Mouse (Mus musculus): ENCODE data around the gene Tmed4. TPM values are rescaled to one million over a fixed set of nuclear protein-coding genes. Genes with fewer than 3 reads are reported as not detected.

Tmed4 gene
- polyA plus RNA-seq, 1 experiment from 2014 or later = 119 TPM

DNA sequence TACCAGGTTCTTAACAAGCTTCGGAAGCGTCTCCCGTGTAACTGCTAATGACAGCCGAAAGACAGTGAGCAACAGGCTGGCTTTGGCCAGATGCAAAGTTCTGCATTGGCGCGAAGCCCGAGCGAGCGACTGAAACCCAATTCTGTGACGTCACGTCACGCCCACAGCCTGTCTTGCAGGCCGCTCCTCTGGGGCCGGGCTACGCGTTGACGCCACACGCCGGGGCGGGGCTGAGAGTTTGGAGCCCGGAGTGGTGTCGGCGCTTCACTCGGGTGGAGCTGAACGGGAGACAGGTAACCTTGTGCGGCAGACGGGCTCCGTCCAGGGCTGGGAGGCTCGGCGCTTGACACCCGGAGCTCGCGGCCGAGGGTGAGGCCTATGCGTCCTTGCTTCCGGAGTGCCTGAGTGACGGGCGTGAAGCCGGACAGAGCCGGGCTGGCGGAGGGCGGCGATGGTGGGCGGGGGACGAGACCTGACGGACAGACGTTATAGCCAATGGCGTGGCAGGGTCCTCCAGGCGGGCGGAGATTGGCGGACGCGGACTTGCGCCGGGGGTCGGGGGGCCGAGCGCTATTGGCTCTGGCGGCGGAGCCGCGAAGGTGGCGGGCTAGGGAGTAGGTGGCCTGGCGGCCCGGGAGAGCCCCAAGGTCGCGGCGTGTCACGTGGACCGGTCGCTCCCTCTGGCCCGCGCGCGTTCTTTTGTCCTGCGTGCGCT, 16.9 kb upstream of the Tmed4 start, which contains the start of gene Ogdh:
TSS of gene Ogdh (plus strand) at position 233 of the 715 bp plus-strand sequence.
- Histone ChIP-seq H3K4me1 (ENCODE audit: control insufficient read depth, insufficient read depth, low read length) (peaks cover 5% of the 10 kb centered on the region; the same call in 1 of the 2 replicates), H3K36me3 (ENCODE audit: control insufficient read depth, insufficient read depth, low read length) (no peaks in the 10 kb centered on the region), H3K9ac (replicated peaks; ENCODE audit: low read depth, low read length) (peak within 1 kb of the TSS; percentile 25), H3K27me3 (ENCODE audit: control insufficient read depth, insufficient read depth, low read length) (no peaks in the 10 kb centered on the region), H3K27ac (ENCODE audit: low read length) (peak within 1 kb of the TSS; percentile 67), H3K4me2 (replicated peaks; ENCODE audit: low read depth, low read length) (peak within 1 kb of the TSS; percentile 61), H3K4me3 (ENCODE audit: low read depth, low read length) (peak within 1 kb of the TSS; percentile 53), H3K9me3 (ENCODE audit: control insufficient read depth, low read depth, low read length) (no peaks in the 10 kb centered on the region)
- peak; percentile 97 for ATAC-seq (ENCODE audit: insufficient number of reproducible peaks, insufficient read depth, low FRiP score, low read depth)
- under 1% methylated on average over 77 of the region's 77 CpGs for WGBS

DNA sequence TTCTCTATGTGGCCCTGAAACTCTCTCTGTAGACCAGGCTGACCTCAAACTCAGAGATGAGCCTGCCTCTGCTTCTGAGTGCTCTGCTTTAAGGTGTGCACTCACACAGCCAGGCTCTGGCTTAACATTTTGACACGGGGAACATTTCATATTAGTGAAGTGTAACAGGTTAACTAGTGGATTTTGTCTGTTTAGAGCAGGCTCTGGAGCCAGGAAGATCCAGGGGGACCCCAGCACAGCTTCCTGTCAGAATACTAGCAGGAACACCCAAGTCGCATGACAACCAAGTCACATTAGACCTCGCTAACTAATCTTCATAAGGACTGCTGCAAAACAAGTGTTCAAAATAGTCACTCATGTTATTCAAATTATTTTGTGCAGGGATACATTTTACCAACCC, 16.2 kb upstream of the Tmed4 start:
- H3K9ac ChIP-seq (replicated peaks; ENCODE audit: low read depth, low read length) = peak overlapping the region; percentile 25
- 35% methylated on average over 3 of the region's 3 CpGs for WGBS
- H3K9me3 ChIP-seq (ENCODE audit: control insufficient read depth, low read depth, low read length) = no peaks in the 10 kb centered on the region
- H3K27me3 ChIP-seq (ENCODE audit: control insufficient read depth, insufficient read depth, low read length) = no peaks in the 10 kb centered on the region
- H3K4me3 ChIP-seq (ENCODE audit: low read depth, low read length) = peak overlapping the region; percentile 53
- no peak for ATAC-seq (ENCODE audit: insufficient number of reproducible peaks, insufficient read depth, low FRiP score, low read depth)
- peaks cover 5% of the 10 kb centered on the region; the same call in 1 of the 2 replicates for H3K4me1 ChIP-seq (ENCODE audit: control insufficient read depth, insufficient read depth, low read length)
- no peaks in the 10 kb centered on the region for H3K36me3 ChIP-seq (ENCODE audit: control insufficient read depth, insufficient read depth, low read length)
- H3K27ac ChIP-seq (ENCODE audit: low read length) = no peak overlapping the region
- peak overlapping the region; percentile 59 for H3K4me2 ChIP-seq (replicated peaks; ENCODE audit: low read depth, low read length)

GRCm38 (mm10) chr11:6290138-6290537, 15.5 kb upstream of the Tmed4 start:
- WGBS = 92% methylated on average over 3 of the region's 3 CpGs
- no peaks in the 10 kb centered on the region for H3K36me3 ChIP-seq (ENCODE audit: control insufficient read depth, insufficient read depth, low read length)
- no peak overlapping the region for H3K9ac ChIP-seq (replicated peaks; ENCODE audit: low read depth, low read length)
- no peak overlapping the region for H3K27ac ChIP-seq (ENCODE audit: low read length)
- H3K4me3 ChIP-seq (ENCODE audit: low read depth, low read length) = no peak overlapping the region
- H3K4me1 ChIP-seq (ENCODE audit: control insufficient read depth, insufficient read depth, low read length) = peaks cover 5% of the 10 kb centered on the region; the same call in 1 of the 2 replicates
- no peak overlapping the region for H3K4me2 ChIP-seq (replicated peaks; ENCODE audit: low read depth, low read length)
- no peak for ATAC-seq (ENCODE audit: insufficient number of reproducible peaks, insufficient read depth, low FRiP score, low read depth)
- H3K9me3 ChIP-seq (ENCODE audit: control insufficient read depth, low read depth, low read length) = no peaks in the 10 kb centered on the region
- no peaks in the 10 kb centered on the region for H3K27me3 ChIP-seq (ENCODE audit: control insufficient read depth, insufficient read depth, low read length)

- H3K4me2 ChIP-seq (replicated peaks; ENCODE audit: low read depth, low read length) = no peak overlapping the region
- WGBS = 73% methylated on average over 3 of the region's 3 CpGs
- H3K4me1 ChIP-seq (ENCODE audit: control insufficient read depth, insufficient read depth, low read length) = no peaks in the 10 kb centered on the region
- H3K9ac ChIP-seq (replicated peaks; ENCODE audit: low read depth, low read length) = no peak overlapping the region
- no peaks in the 10 kb centered on the region for H3K27me3 ChIP-seq (ENCODE audit: control insufficient read depth, insufficient read depth, low read length)
- H3K4me3 ChIP-seq (ENCODE audit: low read depth, low read length) = no peak overlapping the region
- H3K36me3 ChIP-seq (ENCODE audit: control insufficient read depth, insufficient read depth, low read length) = no peaks in the 10 kb centered on the region
- ATAC-seq (ENCODE audit: insufficient number of reproducible peaks, insufficient read depth, low FRiP score, low read depth) = no peak
- no peak overlapping the region for H3K27ac ChIP-seq (ENCODE audit: low read length)
- H3K9me3 ChIP-seq (ENCODE audit: control insufficient read depth, low read depth, low read length) = no peaks in the 10 kb centered on the region
Observed at GRCm38 (mm10) chr11:6282940-6283339, 8.3 kb upstream of the Tmed4 start.

DNA sequence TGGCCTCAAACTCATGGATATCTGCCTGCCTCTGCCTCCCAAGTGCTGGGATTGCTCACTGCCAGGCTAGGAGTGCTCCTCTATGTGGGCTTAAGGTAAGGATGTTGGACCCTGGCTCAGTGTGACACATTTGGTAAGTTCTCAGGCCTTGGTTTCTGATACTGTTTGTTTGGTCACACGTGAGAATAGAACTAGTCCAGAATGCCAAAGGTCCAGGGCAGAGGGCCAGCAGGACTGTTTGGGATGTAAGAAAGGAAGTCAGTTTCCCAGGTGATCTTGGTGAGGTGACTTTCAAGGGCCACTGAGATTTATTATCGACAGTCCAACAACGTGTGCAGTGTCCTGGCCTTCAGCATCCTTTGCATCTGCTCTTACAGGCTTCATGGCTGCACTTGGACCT, 1.8 kb upstream of the Tmed4 start:
- H3K27ac ChIP-seq (ENCODE audit: low read length) = no peak overlapping the region
- H3K36me3 ChIP-seq (ENCODE audit: control insufficient read depth, insufficient read depth, low read length) = peaks cover 2% of the 10 kb centered on the region
- H3K27me3 ChIP-seq (ENCODE audit: control insufficient read depth, insufficient read depth, low read length) = no peaks in the 10 kb centered on the region
- no peak for ATAC-seq (ENCODE audit: insufficient number of reproducible peaks, insufficient read depth, low FRiP score, low read depth)
- H3K9me3 ChIP-seq (ENCODE audit: control insufficient read depth, low read depth, low read length) = no peaks in the 10 kb centered on the region
- H3K9ac ChIP-seq (replicated peaks; ENCODE audit: low read depth, low read length) = no peak overlapping the region
- H3K4me3 ChIP-seq (ENCODE audit: low read depth, low read length) = no peak overlapping the region
- H3K4me2 ChIP-seq (replicated peaks; ENCODE audit: low read depth, low read length) = no peak overlapping the region
- peaks cover 9% of the 10 kb centered on the region for H3K4me1 ChIP-seq (ENCODE audit: control insufficient read depth, insufficient read depth, low read length)
- 72% methylated on average over 3 of the region's 3 CpGs for WGBS

GRCm38 (mm10) chr11:6275094-6275484, 419 bp upstream of the Tmed4 start:
- Histone ChIP-seq H3K36me3 (ENCODE audit: control insufficient read depth, insufficient read depth, low read length) (peaks cover 10% of the 10 kb centered on the region), H3K4me3 (ENCODE audit: low read depth, low read length) (peak overlapping the region; percentile 88), H3K27ac (ENCODE audit: low read length) (no peak overlapping the region), H3K4me1 (ENCODE audit: control insufficient read depth, insufficient read depth, low read length) (peaks cover 9% of the 10 kb centered on the region), H3K9ac (replicated peaks; ENCODE audit: low read depth, low read length) (no peak overlapping the region; the same call in 1 of the 2 replicates), H3K9me3 (ENCODE audit: control insufficient read depth, low read depth, low read length) (no peaks in the 10 kb centered on the region), H3K4me2 (replicated peaks; ENCODE audit: low read depth, low read length) (peak overlapping the region; percentile 79), H3K27me3 (ENCODE audit: control insufficient read depth, insufficient read depth, low read length) (no peaks in the 10 kb centered on the region)
- ATAC-seq (ENCODE audit: insufficient number of reproducible peaks, insufficient read depth, low FRiP score, low read depth) = no peak; the same call in 1 of the 2 replicates
- WGBS = 27% methylated on average over 7 of the region's 7 CpGs

DNA sequence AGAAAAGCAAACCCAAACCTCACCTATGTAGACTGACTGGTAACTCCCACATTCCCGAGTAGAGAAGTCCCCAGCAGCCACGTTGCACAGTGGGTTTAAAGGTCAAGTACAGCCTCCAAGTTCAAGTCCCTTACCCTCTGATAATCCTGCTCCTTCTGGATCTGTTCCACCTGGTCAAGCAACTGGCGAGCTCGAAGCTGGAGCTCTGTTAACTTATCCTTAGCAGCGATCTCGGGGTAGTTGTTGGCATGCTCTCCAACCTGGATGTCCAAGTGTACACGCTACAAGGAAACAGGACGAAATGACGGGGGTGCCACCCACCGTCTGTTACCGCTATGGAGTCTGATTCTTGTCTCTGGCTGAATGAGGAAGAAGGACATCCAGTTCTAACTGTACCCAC, 1.1 kb downstream of the Tmed4 start:
- peak overlapping the region; percentile 88 for H3K4me3 ChIP-seq (ENCODE audit: low read depth, low read length)
- no peaks in the 10 kb centered on the region for H3K27me3 ChIP-seq (ENCODE audit: control insufficient read depth, insufficient read depth, low read length)
- peak overlapping the region; percentile 73 for H3K9ac ChIP-seq (replicated peaks; ENCODE audit: low read depth, low read length)
- H3K9me3 ChIP-seq (ENCODE audit: control insufficient read depth, low read depth, low read length) = no peaks in the 10 kb centered on the region
- peaks cover 10% of the 10 kb centered on the region for H3K36me3 ChIP-seq (ENCODE audit: control insufficient read depth, insufficient read depth, low read length)
- peaks cover 9% of the 10 kb centered on the region for H3K4me1 ChIP-seq (ENCODE audit: control insufficient read depth, insufficient read depth, low read length)
- no peak overlapping the region for H3K27ac ChIP-seq (ENCODE audit: low read length)
- H3K4me2 ChIP-seq (replicated peaks; ENCODE audit: low read depth, low read length) = peak overlapping the region; percentile 79
- WGBS = 47% methylated on average over 11 of the region's 11 CpGs
- no peak for ATAC-seq (ENCODE audit: insufficient number of reproducible peaks, insufficient read depth, low FRiP score, low read depth)

- ATAC-seq (ENCODE audit: insufficient number of reproducible peaks, insufficient read depth, low FRiP score, low read depth) = peak; percentile 96
- Histone ChIP-seq H3K4me2 (replicated peaks; ENCODE audit: low read depth, low read length) (peak within 1 kb of the TSS; percentile 97), H3K36me3 (ENCODE audit: control insufficient read depth, insufficient read depth, low read length) (peaks cover 43% of the 10 kb centered on the region), H3K27me3 (ENCODE audit: control insufficient read depth, insufficient read depth, low read length) (no peaks in the 10 kb centered on the region), H3K27ac (ENCODE audit: low read length) (peak within 1 kb of the TSS; percentile 87), H3K9me3 (ENCODE audit: control insufficient read depth, low read depth, low read length) (no peaks in the 10 kb centered on the region), H3K4me1 (ENCODE audit: control insufficient read depth, insufficient read depth, low read length) (peaks cover 8% of the 10 kb centered on the region), H3K4me3 (ENCODE audit: low read depth, low read length) (peak within 1 kb of the TSS; percentile 97), H3K9ac (replicated peaks; ENCODE audit: low read depth, low read length) (peak within 1 kb of the TSS; percentile 89)
- 2% methylated on average over 50 of the region's 50 CpGs for WGBS
Observed at GRCm38 (mm10) chr11:6267320-6268254, 7.1 kb downstream of the Tmed4 start, which contains the start of gene Ddx56. Gene Ddx56 (minus strand): TSS chr11:6267772.
